Mouse (Mus musculus) heart, adult 8-10 months (tissue): ENCODE results near the gene Ksr2. TPM values are rescaled to one million over a fixed set of nuclear protein-coding genes. Genes with fewer than 3 reads are reported as not detected.
"Not testable (repeated sequence)": the region's sequence is repeated elsewhere in the genome, so short reads cannot be mapped to it uniquely, and the experiment has no call there.

Experiments
- DNase-seq: peaks from one replicate; pipeline ENCODE4 v3.0.0; 2022; ENCODE audit warnings: low spot score
- total RNA-seq, 4 experiments: library from RNA; stranded (reverse); gene quantifications; 2 replicates each; pipeline ENCODE4 v1.2.4; 2022

The Ksr2 gene
- under 1 TPM; 0.03 to 0.11 (median 0.06) TPM for total RNA-seq

DNA sequence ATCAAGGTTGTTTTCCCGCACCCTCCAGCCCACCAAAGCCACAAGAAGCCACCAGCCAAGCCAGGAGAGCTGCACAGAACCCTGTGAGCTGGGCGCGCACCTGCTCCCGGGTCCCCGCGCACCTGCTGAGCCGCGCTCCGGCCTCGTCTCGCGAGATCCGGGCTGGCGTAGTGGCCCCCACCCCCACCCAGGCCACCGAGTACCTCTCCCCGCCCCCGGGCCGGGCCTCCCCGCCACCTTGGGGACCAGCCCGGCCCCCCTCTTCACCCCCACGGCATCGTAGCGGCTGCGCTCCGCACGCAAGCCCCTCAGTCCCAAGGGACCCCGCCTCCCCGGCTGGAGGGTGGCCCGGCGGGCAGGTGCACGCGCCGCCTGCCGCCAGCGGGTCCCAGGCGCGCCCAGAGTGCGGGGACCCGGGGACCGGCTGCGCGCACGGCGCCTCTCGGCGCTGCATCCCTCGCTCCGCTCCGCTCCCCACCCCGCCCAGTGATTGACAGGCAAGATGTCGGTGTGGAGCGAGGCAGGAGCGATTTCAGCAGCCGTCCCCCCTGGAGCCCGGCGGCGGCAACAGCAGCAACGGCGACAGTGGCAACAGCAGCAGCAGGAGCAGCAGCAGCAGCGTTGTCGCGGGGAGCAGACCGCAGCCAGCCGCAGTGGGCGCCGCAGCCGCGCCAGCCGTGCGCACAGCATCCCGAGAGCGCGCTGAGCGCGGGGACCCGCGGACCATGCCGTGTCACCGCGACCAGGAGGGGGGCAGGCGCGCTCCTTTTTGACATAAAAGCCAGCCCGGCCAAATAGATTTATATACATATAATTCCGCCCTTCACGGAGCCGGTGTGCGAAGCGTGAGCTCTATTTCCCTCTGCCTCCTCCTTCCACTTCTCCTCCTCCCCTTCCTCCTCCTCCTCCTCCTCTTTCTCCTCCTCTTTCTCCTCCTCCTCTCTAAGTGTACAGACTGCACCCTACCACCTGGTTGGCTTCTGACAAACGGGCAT, at the start of gene Ksr2:
Gene Ksr2, plus strand, starts transcription at position 494 of the 995 bp plus-strand sequence.
- no peak for DNase-seq

DNA sequence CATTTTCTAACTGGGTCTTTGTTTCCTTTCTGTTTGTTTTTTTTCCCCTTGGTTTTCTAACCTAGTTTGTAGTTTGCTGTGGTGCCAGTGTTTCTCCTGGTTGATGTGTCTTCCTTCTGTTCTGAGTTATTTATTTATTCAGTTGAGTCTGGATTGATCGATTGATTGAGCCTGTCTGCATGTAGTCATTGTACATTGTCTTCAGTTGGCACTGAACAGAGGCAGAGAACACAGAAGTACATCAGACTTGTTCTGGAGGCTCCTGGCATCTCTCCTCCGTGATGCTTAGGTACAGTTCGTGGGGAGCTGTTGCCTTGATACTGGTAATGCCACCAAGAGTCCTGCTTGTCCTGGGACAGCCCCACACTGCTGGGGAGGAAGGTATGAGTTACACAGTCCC, 49.0 kb upstream of the Ksr2 start:
- no peak for DNase-seq

DNA sequence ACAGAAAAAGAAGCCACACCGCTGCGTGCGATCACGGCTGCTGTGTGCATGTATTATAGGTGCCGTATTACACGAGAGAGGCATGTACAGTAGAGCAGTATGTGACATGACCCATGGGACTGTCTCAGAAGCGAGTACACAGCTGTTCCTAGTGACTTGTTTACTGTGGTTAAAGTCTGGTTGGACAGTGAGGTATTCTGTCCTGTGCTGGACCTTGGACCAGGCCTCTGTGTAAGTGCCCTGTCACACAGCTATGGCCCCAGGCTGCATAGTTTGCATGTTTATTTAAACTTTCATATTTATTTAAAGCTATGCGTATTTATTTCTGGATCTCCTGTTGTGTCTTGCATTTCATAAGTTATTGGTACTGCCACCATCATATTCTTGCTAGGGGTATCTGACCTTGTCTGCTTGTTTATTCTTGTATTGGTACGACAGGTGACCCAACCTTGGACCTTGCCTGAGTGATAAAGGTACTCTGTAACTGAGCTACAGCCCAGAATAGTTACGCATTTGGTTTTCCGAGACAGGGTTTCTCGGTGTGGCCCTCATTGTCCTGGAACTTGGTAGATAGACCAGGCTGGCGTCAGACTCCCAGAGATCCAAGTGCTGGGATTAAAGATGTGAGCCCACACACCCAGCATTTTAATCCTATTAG, 47.8 kb upstream of the Ksr2 start:
- DNase-seq, result no peak

DNA sequence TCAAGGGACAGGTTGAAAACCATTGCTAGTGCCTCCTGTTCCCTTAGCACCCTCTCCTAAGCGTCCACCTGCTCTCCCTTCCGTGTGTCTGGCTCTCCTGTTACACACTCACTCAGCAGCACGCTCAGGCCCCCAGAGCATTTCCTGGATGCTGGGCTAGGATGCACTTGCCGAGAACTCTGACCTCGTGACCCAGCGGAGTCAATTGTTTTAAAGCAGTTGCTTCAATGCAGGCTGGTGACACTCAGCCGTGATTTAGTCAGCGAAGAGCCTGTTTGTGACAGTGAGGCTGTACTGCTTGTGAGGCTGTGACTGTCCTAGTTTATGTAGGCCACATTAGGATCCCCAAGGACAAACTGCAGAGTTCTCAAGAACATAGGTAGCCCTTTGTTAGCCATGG, 46.6 kb upstream of the Ksr2 start:
- no peak for DNase-seq

- DNase-seq, result no peak
Observed at GRCm38 (mm10) chr5:117370592-117370991, 43.2 kb upstream of the Ksr2 start.

DNA sequence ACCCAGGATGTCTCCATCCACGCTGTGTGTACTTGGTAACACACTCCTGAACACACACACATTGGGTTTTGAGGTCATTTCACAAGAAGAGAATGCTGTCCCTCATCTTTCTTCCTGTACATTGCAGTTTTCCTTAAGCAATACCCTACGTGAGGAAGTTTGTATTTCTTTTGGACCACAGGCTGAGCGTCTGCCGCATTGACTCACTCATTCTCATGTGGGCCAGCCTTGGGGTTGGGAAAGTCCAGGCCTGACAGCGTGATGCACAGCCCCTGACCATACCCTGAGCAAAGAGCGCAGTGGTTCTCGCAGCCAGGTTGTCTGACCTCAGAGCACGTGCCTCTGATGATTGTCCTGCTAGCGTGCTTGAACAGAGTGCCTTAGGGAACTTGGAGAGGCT, 40.4 kb upstream of the Ksr2 start:
- DNase-seq, result no peak

GRCm38 (mm10) chr5:117374372-117375049, 39.3 kb upstream of the Ksr2 start:
- DNase-seq, result no peak

DNA sequence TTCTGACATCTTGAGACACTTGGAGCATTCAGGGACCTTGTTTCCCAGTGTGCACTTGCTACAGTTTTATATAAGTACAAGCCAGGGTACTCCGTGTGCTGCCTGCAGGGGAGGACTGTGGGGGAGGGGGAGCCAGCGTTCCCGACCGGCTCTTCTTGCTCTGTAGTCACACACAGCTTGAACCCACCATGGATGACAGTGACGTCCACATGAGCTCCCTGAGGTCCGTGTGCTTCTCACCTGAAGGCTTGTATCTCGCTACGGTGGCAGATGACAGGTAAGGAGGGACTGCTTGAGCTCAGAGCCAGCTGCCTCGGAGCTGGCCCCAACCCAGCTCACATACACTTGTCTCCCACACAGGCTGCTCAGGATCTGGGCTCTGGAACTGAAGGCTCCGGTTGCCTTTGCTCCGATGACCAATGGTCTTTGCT, 37.5 kb upstream of the Ksr2 start:
- DNase-seq, result no peak

DNA sequence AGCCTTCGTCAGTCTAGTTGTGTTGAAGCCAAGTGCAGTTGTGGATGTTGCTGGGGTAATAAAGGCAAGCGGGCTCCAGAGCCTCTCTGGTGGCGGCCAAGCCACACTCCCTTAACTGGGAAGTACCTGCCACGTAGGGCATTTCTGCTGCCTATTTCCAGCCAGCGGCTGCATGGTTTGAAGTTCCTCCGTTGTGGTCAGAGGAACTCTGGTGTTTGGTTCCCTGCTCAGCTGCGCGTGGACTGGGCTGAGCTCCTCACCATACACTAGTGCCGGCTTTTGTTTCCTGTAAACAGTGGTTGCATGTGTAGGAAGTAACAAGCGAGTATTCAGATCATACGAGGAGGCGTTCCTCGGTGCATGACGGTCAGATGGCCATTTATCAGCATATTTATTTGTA, 36.1 kb upstream of the Ksr2 start:
- not testable (repeated sequence) for DNase-seq

GRCm38 (mm10) chr5:117380199-117380598, 33.6 kb upstream of the Ksr2 start:
- peak; percentile 24 for DNase-seq

GRCm38 (mm10) chr5:117381785-117382184, 32.0 kb upstream of the Ksr2 start:
- no peak for DNase-seq

DNA sequence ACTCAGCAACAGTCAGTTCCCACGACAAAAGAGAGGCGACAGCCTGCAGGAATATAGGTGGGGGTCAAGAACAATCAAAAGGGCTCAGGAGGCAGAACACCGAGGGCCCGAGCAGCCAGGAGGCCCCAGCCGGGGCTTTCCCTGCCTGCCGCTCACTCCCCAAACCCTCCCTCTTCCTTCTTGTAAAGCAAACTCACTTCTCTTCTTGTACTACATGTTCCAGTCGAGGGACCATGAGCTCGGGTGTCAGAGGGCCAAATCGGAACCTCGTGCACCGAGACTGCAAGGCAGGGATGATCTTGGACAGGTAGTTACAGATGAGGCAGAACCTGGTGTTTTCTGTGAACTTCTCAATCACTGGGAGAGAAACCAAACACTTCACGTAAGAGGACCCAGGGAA, 30.6 kb upstream of the Ksr2 start:
- DNase-seq, result no peak

GRCm38 (mm10) chr5:117388296-117388751, 25.5 kb upstream of the Ksr2 start:
- no peak for DNase-seq

DNA sequence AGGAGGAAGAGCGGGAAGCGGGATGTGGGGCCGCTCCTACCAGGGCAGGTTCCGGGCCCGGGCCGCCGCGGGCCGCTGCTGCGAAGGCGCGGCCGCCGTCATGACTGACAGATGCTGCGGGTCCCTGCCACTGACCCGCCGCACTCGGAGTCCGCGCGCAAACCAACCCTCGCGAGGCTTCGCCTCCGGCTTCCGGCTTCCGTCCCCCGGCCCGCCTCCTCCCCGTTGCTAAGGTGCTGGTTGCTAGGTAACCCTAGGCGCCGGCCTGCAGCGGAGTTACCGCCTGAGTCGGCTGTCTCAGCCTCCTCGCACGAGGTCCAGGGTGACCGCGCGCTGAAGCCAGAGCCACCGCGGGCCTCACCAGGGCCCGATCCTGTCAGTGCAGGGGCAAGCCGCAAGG, 24.9 kb upstream of the Ksr2 start, which contains the start of gene Rfc5:
Gene Rfc5, minus strand, starts transcription at position 171 of the 400 bp plus-strand sequence.
- DNase-seq, result peak; percentile 92

DNA sequence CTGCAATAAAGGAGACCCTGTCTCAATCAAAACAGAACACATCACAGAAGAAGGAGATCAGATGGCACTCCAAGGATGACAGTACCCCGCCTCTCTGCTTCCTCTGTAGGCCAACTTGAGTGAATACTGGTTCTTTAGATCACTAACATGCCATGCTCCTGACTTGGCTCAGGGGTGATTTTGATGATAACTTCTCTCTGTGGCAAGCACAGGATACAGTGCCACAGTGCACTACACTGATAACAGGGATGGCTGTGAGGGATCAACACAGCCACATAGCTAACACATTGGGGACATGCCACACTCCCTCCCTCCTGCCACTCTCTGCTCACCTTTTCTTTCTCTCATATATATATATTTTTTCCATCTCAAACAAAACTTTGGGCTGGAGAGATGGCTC, 22.9 kb upstream of the Ksr2 start:
- no peak for DNase-seq

GRCm38 (mm10) chr5:117395834-117396233, 18.0 kb upstream of the Ksr2 start:
- no peak for DNase-seq

DNA sequence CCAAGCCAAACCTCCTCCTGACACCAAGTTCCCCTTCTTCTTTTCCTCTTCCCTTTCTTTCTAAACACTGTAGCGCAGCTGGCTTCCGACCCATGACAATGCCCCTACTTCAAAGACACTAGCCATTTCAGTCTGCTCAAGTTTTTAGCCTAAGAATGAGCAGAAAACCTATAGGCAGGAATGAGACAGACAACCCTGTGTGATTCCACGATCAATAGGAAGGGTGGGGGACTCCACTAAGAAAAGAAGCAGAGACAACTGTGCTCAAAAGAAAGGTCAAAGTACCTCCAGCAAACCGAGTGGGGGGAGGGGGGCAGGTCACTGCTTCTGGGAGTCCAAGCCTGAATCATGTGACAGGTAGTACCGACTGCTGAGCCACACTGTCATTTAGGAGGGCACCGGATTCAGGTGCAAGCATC, 17.2 kb upstream of the Ksr2 start:
- no peak for DNase-seq

GRCm38 (mm10) chr5:117397371-117397770, 16.4 kb upstream of the Ksr2 start:
- no peak for DNase-seq

- no peak for DNase-seq
Observed at GRCm38 (mm10) chr5:117398007-117398550, 15.7 kb upstream of the Ksr2 start.

GRCm38 (mm10) chr5:117399281-117399680, 14.5 kb upstream of the Ksr2 start:
- no peak for DNase-seq

- DNase-seq, result no peak
Observed at GRCm38 (mm10) chr5:117403609-117404008, 10.2 kb upstream of the Ksr2 start.

- DNase-seq, result not testable (repeated sequence)
Observed at GRCm38 (mm10) chr5:117404671-117405070, 9.1 kb upstream of the Ksr2 start.
